Mouse (Mus musculus): ENCODE results near the gene Gpatch2.

DNA sequence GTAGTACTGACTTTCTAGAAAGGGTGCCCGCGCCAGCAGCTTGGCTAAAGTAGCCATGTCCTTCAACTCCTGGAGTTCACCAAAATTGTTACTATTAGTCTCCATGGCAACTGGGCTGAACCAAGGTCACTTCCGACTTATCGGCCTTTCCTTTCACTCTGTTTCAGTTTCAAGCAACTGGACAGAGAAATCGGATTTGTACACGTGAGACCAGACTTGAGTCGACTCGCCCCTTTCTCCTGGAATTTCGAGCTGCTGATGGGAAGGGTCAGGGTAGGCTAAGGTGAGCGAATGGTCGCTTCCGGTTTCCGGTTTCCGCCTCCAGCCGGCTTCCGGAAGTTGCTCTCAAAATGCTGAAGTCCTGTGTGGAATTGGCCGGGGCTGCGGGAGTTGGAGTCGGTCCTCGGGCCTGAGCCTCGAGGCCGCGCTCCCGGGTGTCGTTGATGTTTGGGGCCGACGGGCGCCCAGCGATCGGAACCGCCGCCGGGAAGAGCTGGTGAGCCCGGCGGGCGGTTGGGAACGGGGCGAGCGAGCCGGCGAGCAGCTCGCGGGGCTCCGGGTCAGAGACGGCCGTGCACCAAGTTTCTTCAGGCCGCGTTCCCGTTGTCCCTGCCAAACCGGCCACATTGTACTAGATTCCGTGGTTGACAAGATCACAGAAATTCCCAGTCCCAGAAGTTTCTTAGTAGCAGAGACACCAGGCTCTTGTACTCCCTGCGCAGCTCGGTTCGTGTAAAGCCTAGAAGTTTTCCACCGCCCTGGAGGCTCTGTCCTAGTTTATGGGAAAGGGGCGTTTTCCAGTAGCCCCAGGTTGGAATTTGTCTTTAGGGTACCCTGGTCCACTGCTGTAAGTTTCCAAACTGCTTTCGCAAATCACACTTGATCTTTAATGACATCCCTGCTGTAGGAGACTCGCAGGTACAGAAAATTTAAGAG is at the start of gene Gpatch2, which contains the start of gene Spata17:
- no peak for TF ChIP-seq CTCF (IDR thresholded peaks at IDR 0.05; ENCODE audit: low read depth)
- TF ChIP-seq EP300 (IDR thresholded peaks at IDR 0.05; ENCODE audit: low read depth), result peak; percentile 74; the same call in 1 of the 2 replicates

Data from liver, postnatal 0 days (tissue).